Mouse (Mus musculus): ENCODE data around the gene Tuft1.

- TF ChIP-seq MXI1 (IDR thresholded peaks at IDR 0.05; ENCODE audit: low read depth, low read length) (no peak), CTCF (conservative IDR thresholded peaks at IDR 0.05 in 1 of 2, IDR thresholded peaks at IDR 0.05 in 1 of 2; ENCODE audit: low read depth in 2 of 2, low read length in 2 of 2) (no peak), MAFK (IDR thresholded peaks at IDR 0.05; ENCODE audit: insufficient replicate concordance, low read length) (no peak), POLR2A (IDR thresholded peaks at IDR 0.05; ENCODE audit: low read depth, low read length) (no peak), CHD1 (IDR thresholded peaks at IDR 0.05; ENCODE audit: low read depth, low read length) (no peak), HCFC1 (IDR thresholded peaks at IDR 0.05; ENCODE audit: low read depth, low read length) (no peak), CHD2 (IDR thresholded peaks at IDR 0.05; ENCODE audit: low read length) (no peak), EP300 (IDR thresholded peaks at IDR 0.05; ENCODE audit: low read length) (no peak), MAX (IDR thresholded peaks at IDR 0.05; ENCODE audit: low read length) (no peak), POLR2AphosphoS2 (IDR thresholded peaks at IDR 0.05; ENCODE audit: low read depth, low read length) (no peak), TCF12 (IDR thresholded peaks at IDR 0.05; ENCODE audit: low read depth, low read length) (no peak), NRF1 (IDR thresholded peaks at IDR 0.05; ENCODE audit: low read depth, low read length) (no peak), E2F4 (IDR thresholded peaks at IDR 0.05; ENCODE audit: insufficient replicate concordance, low read depth, low read length) (no peak), NELFE (IDR thresholded peaks at IDR 0.05; ENCODE audit: low read depth, low read length) (no peak)
These were observed 8.3 kb downstream of the Tuft1 start for GRCm38 (mm10) chr3:94650409-94650808.
